In the genomic region with DNA sequence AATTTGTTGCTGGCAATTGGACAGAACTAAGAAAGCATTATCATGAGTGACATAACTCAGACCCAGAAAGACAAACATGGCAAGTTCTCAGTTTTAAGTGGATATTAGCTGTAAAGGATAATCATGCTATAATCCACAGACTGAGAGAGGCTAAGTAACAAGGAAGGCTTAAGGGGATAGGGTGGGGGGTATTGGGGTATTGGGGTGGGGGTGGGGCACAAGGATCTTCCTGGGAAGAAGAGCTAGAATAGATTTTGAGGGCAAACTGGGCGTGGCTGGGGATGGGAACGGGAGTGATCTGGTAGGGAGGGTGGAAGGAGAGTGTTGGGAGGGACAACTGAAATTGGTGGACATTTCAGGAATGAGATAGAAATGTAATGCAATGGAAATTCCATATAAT, we compare ENCODE assay signal across 15 mouse cellular contexts. TPM values are rescaled to one million over a fixed set of nuclear protein-coding genes. Genes with fewer than 3 reads are reported as not detected.
"Had no signal": no experiment of that assay in that cellular context is flagged by ENCODE, and none has a peak within 500 bp of the region (broad histone marks: within the 10 kb centered on the region; RNA-seq: fewer than 3 reads in every experiment).

No protein-coding gene starts in this region.

RNA-seq across cellular contexts. Expression of a gene that starts 7.0 kb away (rescaled TPM):
- polyA plus RNA-seq: intestine, postnatal 0 days; kidney, embryonic 14.5 days; limb, embryonic 12.5 days; limb, embryonic 15.5 days; liver, embryonic 11.5 days; liver, embryonic 14.5 days; lung, embryonic 15.5 days; midbrain, embryonic 12.5 days; midbrain, embryonic 16.5 days; myocyte; neural tube, embryonic 14.5 days; stomach, embryonic 14.5 days; stomach, postnatal 0 days; thymus, adult 2 months had no signal

RNA-seq across cellular contexts. Expression of a gene that starts 45.7 kb away (rescaled TPM):
- polyA plus RNA-seq: intestine, postnatal 0 days; kidney, adult 2 months; kidney, embryonic 14.5 days; limb, embryonic 12.5 days; liver, embryonic 11.5 days; liver, embryonic 14.5 days; midbrain, embryonic 12.5 days; midbrain, embryonic 16.5 days; myocyte; neural tube, embryonic 14.5 days; stomach, embryonic 14.5 days; stomach, postnatal 0 days; thymus, adult 2 months had no signal

RNA-seq across cellular contexts. Expression of a gene that starts 55.1 kb away (rescaled TPM):
- polyA plus RNA-seq: intestine, postnatal 0 days; kidney, adult 2 months; kidney, embryonic 14.5 days; limb, embryonic 12.5 days; liver, embryonic 11.5 days; lung, embryonic 15.5 days; midbrain, embryonic 12.5 days; midbrain, embryonic 16.5 days; myocyte; neural tube, embryonic 14.5 days; stomach, embryonic 14.5 days; stomach, postnatal 0 days; thymus, adult 2 months had no signal
